Mouse (Mus musculus): Measurements from ENCODE around the gene Tmem189. TPM values are rescaled to one million over a fixed set of nuclear protein-coding genes. Genes with fewer than 3 reads are reported as not detected.

Gene Tmem189
- total RNA-seq, 2 experiments from 2014 or later, result 13.0 to 14.9 TPM

- intact Hi-C loops (cut with DNase I), result no loop called here
- no peak overlapping the region for H3K4me3 ChIP-seq
- DNase-seq, result no peak
- no peak overlapping the region for H3K27ac ChIP-seq
- TF ChIP-seq CTCF (IDR thresholded peaks at IDR 0.05), result no peak
These were observed 25.4 kb upstream of the Tmem189 start for GRCm38 (mm10) chr2:167715008-167715407.

DNA sequence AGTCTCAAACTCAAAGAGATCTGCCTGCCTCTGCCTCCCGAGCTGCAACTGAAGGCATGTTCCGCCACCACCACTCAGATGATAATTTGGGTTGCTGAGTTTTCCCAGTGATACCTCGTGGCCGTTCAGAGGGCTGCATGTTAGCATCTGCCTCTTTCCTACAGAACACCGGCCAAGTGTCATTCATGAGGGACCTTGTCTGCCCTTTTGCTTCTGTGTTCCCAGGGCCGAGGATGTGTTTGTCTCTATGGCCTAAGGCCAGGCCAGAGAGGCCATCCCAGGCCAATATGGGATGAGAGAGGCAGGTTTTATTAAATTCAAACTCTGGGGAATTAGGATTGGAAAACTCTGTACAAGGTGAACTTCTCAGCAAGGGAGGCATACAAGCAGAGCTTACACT lies 24.7 kb upstream of the Tmem189 start:
- intact Hi-C loops (cut with DNase I), result no loop called here
- DNase-seq, result no peak
- Histone ChIP-seq H3K27ac (peak overlapping the region; percentile 70; the same call in 1 of the 2 replicates), H3K4me3 (no peak overlapping the region)
- TF ChIP-seq CTCF (IDR thresholded peaks at IDR 0.05), result no peak

DNA sequence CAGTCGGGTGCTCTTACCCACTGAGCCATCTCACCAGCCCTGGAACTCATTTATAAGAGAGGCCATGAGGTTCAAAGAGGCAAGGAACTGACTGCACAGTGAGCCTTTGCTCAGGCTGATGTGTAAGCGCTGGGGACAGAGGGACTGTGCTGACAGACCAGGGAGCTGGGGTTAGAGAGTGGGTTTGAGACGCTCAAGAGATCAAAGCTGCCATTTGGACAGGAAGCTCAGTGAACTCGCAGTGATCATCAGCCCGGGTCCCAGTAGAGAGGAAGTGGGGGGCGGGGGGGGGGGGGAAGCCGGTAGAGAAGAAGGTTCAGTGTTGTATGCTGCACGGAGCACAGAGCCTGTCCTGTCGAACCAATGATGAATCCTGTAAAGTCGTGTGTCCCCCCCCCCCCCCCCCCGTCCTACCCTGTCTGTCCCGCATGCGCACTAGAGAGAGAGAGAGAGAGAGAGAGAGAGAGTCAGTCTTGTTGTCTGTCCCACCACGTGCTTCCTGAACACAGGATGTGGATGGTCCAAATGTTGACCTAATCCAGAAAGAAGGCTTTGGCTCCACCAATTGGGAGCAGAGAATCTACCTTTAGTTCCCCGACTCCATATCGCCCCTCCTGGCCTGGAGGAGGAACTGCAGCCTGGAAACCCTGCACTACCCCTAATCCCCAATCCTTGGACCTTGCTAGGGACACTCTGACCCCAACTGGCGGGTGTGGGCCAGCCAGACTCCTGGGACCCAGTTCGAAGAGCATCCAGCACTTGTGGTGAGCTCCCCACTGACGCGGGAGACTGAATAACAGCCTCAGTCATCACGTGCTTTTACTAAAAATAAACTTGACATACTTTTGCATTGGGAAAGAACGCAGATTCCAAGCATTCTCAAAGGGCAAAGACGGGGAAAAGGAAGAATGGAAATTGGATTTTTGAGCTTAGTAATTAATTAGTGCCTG lies 23.5 kb upstream of the Tmem189 start:
- 0 out of 2 replicates have a peak overlapping the region, but pooled peaks have one; percentile 9 for H3K4me3 ChIP-seq
- DNase-seq, result peak; percentile 56
- TF ChIP-seq CTCF (IDR thresholded peaks at IDR 0.05), result peak; percentile 62
- peak overlapping the region; percentile 70 for H3K27ac ChIP-seq
- intact Hi-C loops (cut with DNase I), result no loop called here

- intact Hi-C loops (cut with DNase I), result no loop called here
- DNase-seq, result no peak
- no peak for TF ChIP-seq CTCF (IDR thresholded peaks at IDR 0.05)
- no peak overlapping the region for H3K27ac ChIP-seq
- H3K4me3 ChIP-seq, result no peak overlapping the region
These were observed 21.0 kb upstream of the Tmem189 start for GRCm38 (mm10) chr2:167710574-167710973.

DNA sequence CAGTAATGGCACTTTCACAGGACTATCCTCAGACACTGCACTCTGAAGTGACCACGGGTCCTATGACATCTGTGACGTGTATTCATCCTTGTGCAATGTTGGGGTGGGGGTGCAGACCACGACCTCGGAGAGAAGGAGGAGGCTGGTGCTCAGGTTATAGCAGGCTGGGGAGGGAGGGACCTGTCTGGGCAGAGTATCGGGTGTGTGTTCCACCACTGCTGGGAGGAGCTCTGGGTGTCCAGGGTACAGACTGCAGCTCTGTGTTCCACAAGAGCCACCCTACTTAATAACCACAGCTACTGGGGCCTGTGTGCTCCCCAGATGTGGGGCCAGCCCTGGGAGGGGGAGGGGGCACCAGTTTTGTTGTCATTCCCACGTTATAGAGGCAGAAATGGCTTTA lies 20.3 kb upstream of the Tmem189 start:
- no peak overlapping the region for H3K4me3 ChIP-seq
- TF ChIP-seq CTCF (IDR thresholded peaks at IDR 0.05), result no peak
- intact Hi-C loops (cut with DNase I), result no loop called here
- DNase-seq, result no peak
- no peak overlapping the region for H3K27ac ChIP-seq

DNA sequence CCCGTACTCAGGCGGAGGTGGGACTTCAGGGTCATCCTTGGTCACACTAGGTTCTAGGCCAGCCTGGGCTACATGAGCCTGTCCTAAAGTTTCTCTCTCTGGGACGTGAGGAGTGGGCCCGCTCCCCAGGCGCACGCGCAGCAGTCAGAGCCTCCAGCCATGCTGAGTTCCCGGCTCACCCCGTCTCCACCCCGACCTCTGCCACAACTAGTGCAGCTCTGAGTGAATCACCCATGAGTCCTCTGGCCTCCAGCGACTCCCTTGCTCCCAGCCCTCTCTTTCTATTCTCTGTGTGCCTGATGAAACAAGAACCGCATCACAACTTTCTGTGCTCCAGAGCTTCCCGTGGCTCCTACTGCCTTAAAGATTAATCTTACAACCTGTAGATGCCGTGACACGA lies 18.8 kb upstream of the Tmem189 start:
- no peak for DNase-seq
- Histone ChIP-seq H3K27ac (no peak overlapping the region), H3K4me3 (no peak overlapping the region)
- intact Hi-C loops (cut with DNase I), result no loop called here
- TF ChIP-seq CTCF (IDR thresholded peaks at IDR 0.05), result no peak

GRCm38 (mm10) chr2:167706183-167706939 lies 16.7 kb upstream of the Tmem189 start:
- no peak overlapping the region for H3K4me3 ChIP-seq
- no peak for TF ChIP-seq CTCF (IDR thresholded peaks at IDR 0.05)
- DNase-seq, result no peak
- H3K27ac ChIP-seq, result no peak overlapping the region
- intact Hi-C loops (cut with DNase I), result no loop called here

DNA sequence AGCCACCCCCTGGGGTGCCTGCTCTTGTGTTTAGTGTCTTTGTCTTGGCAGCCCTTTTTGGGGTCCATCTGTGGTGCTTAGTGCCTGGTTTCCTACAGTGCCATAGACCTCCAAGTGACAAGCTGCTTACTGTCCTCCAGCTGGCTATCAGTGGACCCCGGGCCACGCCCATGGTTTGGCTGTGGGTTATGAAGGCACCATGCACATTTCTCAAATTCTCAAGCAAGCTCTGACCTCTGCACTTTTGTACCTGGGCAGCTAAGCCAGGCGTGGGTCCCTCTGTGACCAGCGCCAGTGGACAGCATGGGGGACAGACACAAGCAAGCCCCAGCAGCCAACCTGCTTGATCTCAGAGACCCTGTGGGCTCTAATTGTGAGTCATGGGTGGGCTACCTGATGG lies 14.8 kb upstream of the Tmem189 start:
- Histone ChIP-seq H3K4me3 (no peak overlapping the region), H3K27ac (no peak overlapping the region)
- no peak for DNase-seq
- TF ChIP-seq CTCF (IDR thresholded peaks at IDR 0.05), result no peak
- intact Hi-C loops (cut with DNase I), result loop anchor here (5.0 kb wide), 1 partner anchor 33 kb away; no protein-coding TSS in a partner anchor

- no peak overlapping the region for H3K4me3 ChIP-seq
- peak overlapping the region; percentile 12; the same call in 1 of the 2 replicates for H3K27ac ChIP-seq
- DNase-seq, result no peak
- intact Hi-C loops (cut with DNase I), result loop anchor here (5.0 kb wide), 1 partner anchor 35 kb away; no protein-coding TSS in a partner anchor
- no peak for TF ChIP-seq CTCF (IDR thresholded peaks at IDR 0.05)
These were observed 12.5 kb upstream of the Tmem189 start for GRCm38 (mm10) chr2:167702126-167702525.

- intact Hi-C loops (cut with DNase I), result loop anchor here (5.0 kb wide), 1 partner anchor 36 kb away; no protein-coding TSS in a partner anchor
- DNase-seq, result no peak
- no peak for TF ChIP-seq CTCF (IDR thresholded peaks at IDR 0.05)
- Histone ChIP-seq H3K4me3 (no peak overlapping the region), H3K27ac (no peak overlapping the region; the same call in 1 of the 2 replicates)
These were observed 11.8 kb upstream of the Tmem189 start for GRCm38 (mm10) chr2:167701472-167701871.

DNA sequence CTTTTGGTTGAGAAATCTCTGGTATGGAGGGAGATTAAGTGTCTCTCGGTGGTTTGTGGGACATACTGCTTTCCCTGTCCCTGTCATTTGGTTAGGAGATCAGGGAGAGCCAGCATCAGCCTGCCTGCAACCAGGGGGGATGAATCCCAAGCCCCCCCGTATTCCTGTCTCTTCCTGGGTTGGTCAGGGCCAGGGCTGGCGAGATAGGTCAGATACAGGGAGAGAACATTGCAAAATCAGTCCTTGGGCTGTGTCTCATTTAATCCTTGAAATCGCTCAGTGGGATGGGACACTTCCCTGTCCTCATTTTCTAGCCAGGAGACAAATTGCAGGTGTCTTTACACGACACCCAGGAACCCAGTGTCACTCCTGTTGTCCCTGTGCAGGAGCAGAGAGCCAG lies 10.4 kb upstream of the Tmem189 start:
- no peak for TF ChIP-seq CTCF (IDR thresholded peaks at IDR 0.05)

DNA sequence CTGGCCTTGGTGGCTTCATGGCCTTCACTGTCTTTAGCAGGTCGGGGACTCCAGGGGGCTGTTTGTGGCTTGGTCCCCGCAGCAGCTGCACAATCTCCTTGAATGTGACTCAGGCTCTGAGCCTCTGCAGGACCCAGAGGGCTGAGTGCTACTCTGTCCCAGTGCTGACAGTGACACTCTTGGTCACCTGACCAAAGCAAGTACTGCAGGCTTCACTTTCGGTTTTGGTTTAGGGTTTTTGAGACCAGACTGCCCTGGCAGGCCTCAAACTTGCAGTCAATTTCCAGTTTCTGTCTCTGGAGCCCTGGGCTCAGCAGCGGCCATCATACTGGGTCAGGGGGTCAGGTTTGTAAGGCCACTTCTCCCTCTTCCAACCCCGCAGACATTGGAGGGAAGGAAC lies 8.3 kb upstream of the Tmem189 start:
- peak; percentile 67 for DNase-seq
- Histone ChIP-seq H3K4me3 (peak overlapping the region; percentile 38), H3K27ac (peak overlapping the region; percentile 98)
- intact Hi-C loops (cut with DNase I), result loop anchor here (2.0 kb wide), 1 partner anchor 57 kb away; no protein-coding TSS in a partner anchor
- TF ChIP-seq CTCF (IDR thresholded peaks at IDR 0.05), result no peak

More for the DNA sequence above, 10.4 kb upstream of the Tmem189 start:
- Histone ChIP-seq H3K27ac (peak overlapping the region; percentile 35; the same call in 1 of the 2 replicates), H3K4me3 (no peak overlapping the region)
- intact Hi-C loops (cut with DNase I), result loop anchor here (5.0 kb wide), 1 partner anchor 37 kb away; no protein-coding TSS in a partner anchor
- DNase-seq, result no peak

All from gastrocnemius, adult 2 months (tissue).